Mouse (Mus musculus): Measurements from ENCODE around the gene Alx3. TPM values are rescaled to one million over a fixed set of nuclear protein-coding genes. Genes with fewer than 3 reads are reported as not detected.

Alx3 gene
- polyA plus RNA-seq, 1 experiment = not detected

- Histone ChIP-seq H3K4me3 (ENCODE audit: insufficient read depth, low read length) (no peak overlapping the region), H3K4me1 (ENCODE audit: control insufficient read depth, insufficient read depth, low read length) (no peaks in the 10 kb centered on the region), H3K27ac (ENCODE audit: insufficient read depth, low read depth, low read length) (no peak overlapping the region)
- TF ChIP-seq POLR2A (IDR thresholded peaks at IDR 0.05; ENCODE audit: borderline replicate concordance, low read depth, low read length) (no peak), CTCF (IDR thresholded peaks at IDR 0.05; ENCODE audit: low read depth, low read length) (no peak)
Measured at GRCm38 (mm10) chr3:107597134-107597533, 2.3 kb downstream of the Alx3 start.

- Histone ChIP-seq H3K4me3 (ENCODE audit: insufficient read depth, low read length) (no peak overlapping the region), H3K4me1 (ENCODE audit: control insufficient read depth, insufficient read depth, low read length) (no peaks in the 10 kb centered on the region)
- TF ChIP-seq CTCF (IDR thresholded peaks at IDR 0.05; ENCODE audit: low read depth, low read length) (no peak), POLR2A (IDR thresholded peaks at IDR 0.05; ENCODE audit: borderline replicate concordance, low read depth, low read length) (no peak)
Measured at GRCm38 (mm10) chr3:107597586-107598389, 3.0 kb downstream of the Alx3 start.

GRCm38 (mm10) chr3:107600127-107600526 lies 5.3 kb downstream of the Alx3 start:
- no peak overlapping the region for H3K4me3 ChIP-seq (ENCODE audit: insufficient read depth, low read length)
- no peaks in the 10 kb centered on the region for H3K4me1 ChIP-seq (ENCODE audit: control insufficient read depth, insufficient read depth, low read length)
- TF ChIP-seq POLR2A (IDR thresholded peaks at IDR 0.05; ENCODE audit: borderline replicate concordance, low read depth, low read length) (no peak), CTCF (IDR thresholded peaks at IDR 0.05; ENCODE audit: low read depth, low read length) (no peak)
- H3K27ac ChIP-seq (ENCODE audit: insufficient read depth, low read depth, low read length) = no peak overlapping the region

More at GRCm38 (mm10) chr3:107597586-107598389, 3.0 kb downstream of the Alx3 start:
- no peak overlapping the region for H3K27ac ChIP-seq (ENCODE audit: insufficient read depth, low read depth, low read length)

GRCm38 (mm10) chr3:107605304-107605703 lies 10.5 kb downstream of the Alx3 start:
- no peak overlapping the region for H3K4me3 ChIP-seq (ENCODE audit: insufficient read depth, low read length)
- H3K4me1 ChIP-seq (ENCODE audit: control insufficient read depth, insufficient read depth, low read length) = no peaks in the 10 kb centered on the region
- H3K27ac ChIP-seq (ENCODE audit: insufficient read depth, low read depth, low read length) = no peak overlapping the region
- TF ChIP-seq CTCF (IDR thresholded peaks at IDR 0.05; ENCODE audit: low read depth, low read length) (peak; percentile 86), POLR2A (IDR thresholded peaks at IDR 0.05; ENCODE audit: borderline replicate concordance, low read depth, low read length) (no peak)

GRCm38 (mm10) chr3:107607221-107607620 lies 12.4 kb downstream of the Alx3 start:
- Histone ChIP-seq H3K4me1 (ENCODE audit: control insufficient read depth, insufficient read depth, low read length) (no peaks in the 10 kb centered on the region), H3K4me3 (ENCODE audit: insufficient read depth, low read length) (no peak overlapping the region), H3K27ac (ENCODE audit: insufficient read depth, low read depth, low read length) (no peak overlapping the region)
- TF ChIP-seq CTCF (IDR thresholded peaks at IDR 0.05; ENCODE audit: low read depth, low read length) (no peak), POLR2A (IDR thresholded peaks at IDR 0.05; ENCODE audit: borderline replicate concordance, low read depth, low read length) (no peak)

GRCm38 (mm10) chr3:107608808-107609207 lies 14.0 kb downstream of the Alx3 start:
- no peaks in the 10 kb centered on the region for H3K4me1 ChIP-seq (ENCODE audit: control insufficient read depth, insufficient read depth, low read length)

GRCm38 (mm10) chr3:107609376-107609775 lies 14.5 kb downstream of the Alx3 start:
- Histone ChIP-seq H3K4me1 (ENCODE audit: control insufficient read depth, insufficient read depth, low read length) (no peaks in the 10 kb centered on the region), H3K4me3 (ENCODE audit: insufficient read depth, low read length) (no peak overlapping the region), H3K27ac (ENCODE audit: insufficient read depth, low read depth, low read length) (no peak overlapping the region)
- no peak for TF ChIP-seq POLR2A (IDR thresholded peaks at IDR 0.05; ENCODE audit: borderline replicate concordance, low read depth, low read length)
- TF ChIP-seq CTCF (IDR thresholded peaks at IDR 0.05; ENCODE audit: low read depth, low read length) = no peak

More at GRCm38 (mm10) chr3:107608808-107609207, 14.0 kb downstream of the Alx3 start:
- TF ChIP-seq POLR2A (IDR thresholded peaks at IDR 0.05; ENCODE audit: borderline replicate concordance, low read depth, low read length) (no peak), CTCF (IDR thresholded peaks at IDR 0.05; ENCODE audit: low read depth, low read length) (no peak)
- no peak overlapping the region for H3K4me3 ChIP-seq (ENCODE audit: insufficient read depth, low read length)
- no peak overlapping the region for H3K27ac ChIP-seq (ENCODE audit: insufficient read depth, low read depth, low read length)

- H3K27ac ChIP-seq (ENCODE audit: insufficient read depth, low read depth, low read length) = no peak overlapping the region
Measured at GRCm38 (mm10) chr3:107611394-107611793, 16.6 kb downstream of the Alx3 start.

GRCm38 (mm10) chr3:107612902-107613525 lies 18.2 kb downstream of the Alx3 start:
- Histone ChIP-seq H3K27ac (ENCODE audit: insufficient read depth, low read depth, low read length) (no peak overlapping the region), H3K4me1 (ENCODE audit: control insufficient read depth, insufficient read depth, low read length) (no peaks in the 10 kb centered on the region)

More at GRCm38 (mm10) chr3:107611394-107611793, 16.6 kb downstream of the Alx3 start:
- H3K4me3 ChIP-seq (ENCODE audit: insufficient read depth, low read length) = no peak overlapping the region
- H3K4me1 ChIP-seq (ENCODE audit: control insufficient read depth, insufficient read depth, low read length) = no peaks in the 10 kb centered on the region
- TF ChIP-seq POLR2A (IDR thresholded peaks at IDR 0.05; ENCODE audit: borderline replicate concordance, low read depth, low read length) (no peak), CTCF (IDR thresholded peaks at IDR 0.05; ENCODE audit: low read depth, low read length) (no peak)

GRCm38 (mm10) chr3:107617800-107618199 lies 23.0 kb downstream of the Alx3 start:
- TF ChIP-seq POLR2A (IDR thresholded peaks at IDR 0.05; ENCODE audit: borderline replicate concordance, low read depth, low read length) = no peak
- TF ChIP-seq CTCF (IDR thresholded peaks at IDR 0.05; ENCODE audit: low read depth, low read length) = no peak
- no peak overlapping the region for H3K4me3 ChIP-seq (ENCODE audit: insufficient read depth, low read length)
- H3K27ac ChIP-seq (ENCODE audit: insufficient read depth, low read depth, low read length) = no peak overlapping the region
- no peaks in the 10 kb centered on the region for H3K4me1 ChIP-seq (ENCODE audit: control insufficient read depth, insufficient read depth, low read length)

More at GRCm38 (mm10) chr3:107612902-107613525, 18.2 kb downstream of the Alx3 start:
- no peak for TF ChIP-seq POLR2A (IDR thresholded peaks at IDR 0.05; ENCODE audit: borderline replicate concordance, low read depth, low read length)
- TF ChIP-seq CTCF (IDR thresholded peaks at IDR 0.05; ENCODE audit: low read depth, low read length) = peak; percentile 24; the same call in 1 of the 2 replicates
- H3K4me3 ChIP-seq (ENCODE audit: insufficient read depth, low read length) = no peak overlapping the region
